Mouse (Mus musculus) forebrain, postnatal 0 days (tissue): ENCODE results near the gene Galnt9. TPM values are rescaled to one million over a fixed set of nuclear protein-coding genes. Genes with fewer than 3 reads are reported as not detected.

Source experiments
- ATAC-seq: fragments of 200-750 bp; cut with Nextera tagmentation; 2 replicates; pipeline ENCODE4 v1.8.0; 2017; ENCODE audit warnings: mild to moderate bottlenecking, moderate library complexity
- DNase-seq: peaks from one replicate; pipeline ENCODE4 v3.0.0-alpha.2; 2015
- H3K27ac ChIP-seq: fragments of 300-500 bp; sonication (generic); 2 replicates; pipeline ENCODE4 v1.5.1; 2014; ENCODE audit warnings: low read depth, mild to moderate bottlenecking, antibody characterized with exemption, low read length, moderate library complexity, mixed read lengths
- H3K27me3 ChIP-seq: fragments of 300-500 bp; sonication (generic); 2 replicates; pipeline ENCODE4 v1.6.1; 2014; ENCODE audit warnings: mild to moderate bottlenecking, low read length, mixed read lengths; ENCODE audit not compliant: insufficient read depth
- H3K36me3 ChIP-seq: fragments of 300-500 bp; sonication (generic); 2 replicates; pipeline ENCODE4 v1.6.1; 2014; ENCODE audit warnings: mild to moderate bottlenecking, moderate library complexity; ENCODE audit not compliant: insufficient read depth
- H3K4me1 ChIP-seq: fragments of 300-500 bp; sonication (generic); 2 replicates; pipeline ENCODE4 v1.6.1; 2014; ENCODE audit warnings: antibody characterized with exemption; ENCODE audit not compliant: insufficient read depth
- H3K4me2 ChIP-seq: fragments of 300-500 bp; sonication (generic); 2 replicates; pipeline ENCODE4 v1.6.1; 2014; ENCODE audit warnings: low read depth, mild to moderate bottlenecking, moderate library complexity
- H3K4me3 ChIP-seq: fragments of 300-500 bp; sonication (generic); 2 replicates; pipeline ENCODE4 v1.5.1; 2014; ENCODE audit warnings: low read depth, low read length, mixed read lengths
- H3K9ac ChIP-seq: fragments of 300-500 bp; sonication (generic); 2 replicates; pipeline ENCODE4 v1.6.1; 2014; ENCODE audit warnings: mild to moderate bottlenecking
- H3K9me3 ChIP-seq: fragments of 300-500 bp; sonication (generic); 2 replicates; pipeline ENCODE4 v1.6.1; 2016; ENCODE audit warnings: low read length
- CTCF ChIP-seq: sonication (generic); IDR thresholded peaks from 2 replicates; pipeline ENCODE4 v1.5.1; 2016; ENCODE audit warnings: antibody characterized with exemption, control low read depth, low read depth
- WGBS: fragments of 180-500 bp; shearing (Covaris S2); extraction: QIAGEN DNeasy Blood & Tissue Kit; methylation state at CpG from one replicate; pipeline ENCODE4 v1.1.7; 2014; 5-methylcytosine and 5-hydroxymethylcytosine counted together
- microRNA-seq, 2 experiments: library from miRNA; unstranded; fragments of <30 nt; microRNA quantifications; one replicate each; pipeline ENCODE4; 2016
- polyA plus RNA-seq: library from polyadenylated mRNA; unstranded; fragments of >200 nt; fragmentation: Nextera tagmentation; extraction: Ambion mirVana; gene quantifications from 2 replicates; pipeline ENCODE4 v1.2.1, GENCODE M21; 2015
- total RNA-seq: library from RNA; depleted of rRNA; stranded (reverse); fragments of >200 nt; gene quantifications from 2 replicates; pipeline ENCODE4 v1.2.3, GENCODE M21; 2014; rRNA removed

The Galnt9 gene
- total and polyA plus RNA-seq, 2 experiments from 2014 or later, result 21.2 to 29.3 TPM

GRCm38 (mm10) chr5:110664041-110664440, 119.9 kb downstream of the Galnt9 start:
- Histone ChIP-seq H3K27me3 (no peaks in the 10 kb centered on the region), H3K27ac (no peak overlapping the region), H3K9me3 (no peaks in the 10 kb centered on the region), H3K36me3 (peaks cover 75% of the 10 kb centered on the region), H3K4me2 (no peak overlapping the region), H3K9ac (no peak overlapping the region), H3K4me3 (no peak overlapping the region), H3K4me1 (no peaks in the 10 kb centered on the region)
- no peak for TF ChIP-seq CTCF
- DNase-seq (no peak), ATAC-seq (no peak)
- WGBS, result 96% methylated on average over 2 of the region's 2 CpGs

DNA sequence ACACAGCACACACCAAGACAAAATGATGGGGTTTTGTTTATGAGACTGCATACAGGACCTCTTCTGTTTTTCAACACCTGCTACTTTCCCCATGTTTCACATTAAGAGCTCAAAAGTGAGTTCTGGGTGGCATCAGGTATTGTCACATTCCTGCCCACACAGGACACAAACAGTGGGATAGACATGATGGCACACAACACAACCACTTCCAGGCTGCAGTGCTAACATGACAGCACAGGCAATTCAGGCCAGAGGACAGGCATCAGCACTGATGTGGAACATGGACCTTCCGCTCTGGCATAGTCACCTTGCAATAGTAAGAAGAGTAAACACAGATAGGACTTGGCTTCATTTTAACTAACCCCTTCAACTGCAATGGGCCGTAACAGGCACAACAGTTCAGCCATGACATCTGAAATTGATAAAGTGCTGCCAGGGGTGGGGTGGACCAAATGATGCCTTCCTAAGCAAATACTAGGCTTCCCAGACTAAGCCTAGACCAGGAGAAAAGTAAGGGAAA, 120.7 kb downstream of the Galnt9 start:
- ATAC-seq, result no peak
- no peak for DNase-seq
- no peaks in the 10 kb centered on the region for H3K4me1 ChIP-seq
- 97% methylated on average over 2 of the region's 2 CpGs for WGBS
- TF ChIP-seq CTCF, result no peak
- no peak overlapping the region for H3K27ac ChIP-seq
- no peak overlapping the region for H3K9ac ChIP-seq
- no peaks in the 10 kb centered on the region for H3K27me3 ChIP-seq
- H3K4me2 ChIP-seq, result no peak overlapping the region
- no peak overlapping the region for H3K4me3 ChIP-seq
- H3K9me3 ChIP-seq, result no peaks in the 10 kb centered on the region
- H3K36me3 ChIP-seq, result peaks cover 80% of the 10 kb centered on the region

GRCm38 (mm10) chr5:110665486-110666121, 121.4 kb downstream of the Galnt9 start:
- H3K9me3 ChIP-seq, result no peaks in the 10 kb centered on the region
- no peaks in the 10 kb centered on the region for H3K4me1 ChIP-seq
- no peak overlapping the region for H3K27ac ChIP-seq
- WGBS, result 67% methylated on average over 6 of the region's 6 CpGs
- DNase-seq (no peak), ATAC-seq (0 out of 2 replicates have a peak, but pooled peaks have one; percentile 25)
- H3K4me3 ChIP-seq, result no peak overlapping the region
- no peaks in the 10 kb centered on the region for H3K27me3 ChIP-seq
- H3K36me3 ChIP-seq, result peaks cover 80% of the 10 kb centered on the region
- H3K4me2 ChIP-seq, result no peak overlapping the region
- TF ChIP-seq CTCF, result no peak
- H3K9ac ChIP-seq, result no peak overlapping the region

Small RNA genes lying within 50 kb of the gene (microRNA-seq; reads per million reads assigned to microRNA genes)
- gene Mir7026, result 2.2 to 2.7 reads per million in 2 experiments

Other genes starting within 250 kb of the Galnt9 start
- gene P2rx2, start 201.1 kb upstream of the Galnt9 start, total RNA-seq, result 7.9 and 10.3 TPM in 2 replicates
- gene P2rx2, start 201.1 kb upstream of the Galnt9 start, polyA plus RNA-seq, result 11.8 and 13.3 TPM in 2 replicates
- not detected in 2 replicates for gene Lrcol1, start 199.6 kb upstream of the Galnt9 start, total RNA-seq
- gene Lrcol1, start 199.6 kb upstream of the Galnt9 start, polyA plus RNA-seq, result not detected in 2 replicates
- gene Fbrsl1, start 95.9 kb upstream of the Galnt9 start, total RNA-seq, result 28.1 and 30.3 TPM in 2 replicates
- gene Fbrsl1, start 95.9 kb upstream of the Galnt9 start, polyA plus RNA-seq, result 20.2 and 21.3 TPM in 2 replicates
- 27.0 and 36.9 TPM in 2 replicates for gene Noc4l, start 109.1 kb downstream of the Galnt9 start, total RNA-seq
- 40.4 and 47.2 TPM in 2 replicates for gene Noc4l, start 109.1 kb downstream of the Galnt9 start, polyA plus RNA-seq
- gene Ddx51, start 109.1 kb downstream of the Galnt9 start, total RNA-seq, result 9.8 and 13.5 TPM in 2 replicates
- 9.3 and 12.8 TPM in 2 replicates for gene Ddx51, start 109.1 kb downstream of the Galnt9 start, polyA plus RNA-seq
- gene Ep400, start 226.4 kb downstream of the Galnt9 start, total RNA-seq, result 60.8 and 66.4 TPM in 2 replicates
- gene Ep400, start 226.4 kb downstream of the Galnt9 start, polyA plus RNA-seq, result 25.2 and 37.4 TPM in 2 replicates
- 13.5 and 14.2 TPM in 2 replicates for gene Pus1, start 236.3 kb downstream of the Galnt9 start, total RNA-seq
- 16.8 and 17.4 TPM in 2 replicates for gene Pus1, start 236.3 kb downstream of the Galnt9 start, polyA plus RNA-seq